Mouse (Mus musculus): Measurements from ENCODE around the gene Dio1.

Dio1 gene

GRCm38 (mm10) chr4:107300902-107301555 lies 5.9 kb downstream of the Dio1 start:
- in situ Hi-C loops (cut with MboI, MseI) = no loop called here

- in situ Hi-C loops (cut with MboI, MseI) = no loop called here
These were observed 6.6 kb downstream of the Dio1 start for GRCm38 (mm10) chr4:107300371-107300770.

- in situ Hi-C loops (cut with MboI, MseI) = no loop called here
These were observed 7.1 kb downstream of the Dio1 start for GRCm38 (mm10) chr4:107299779-107300340.

- in situ Hi-C loops (cut with MboI, MseI) = no loop called here
These were observed 8.8 kb downstream of the Dio1 start for GRCm38 (mm10) chr4:107298071-107298606.

GRCm38 (mm10) chr4:107292273-107292662 lies 14.7 kb downstream of the Dio1 start:
- in situ Hi-C loops (cut with MboI, MseI) = no loop called here

GRCm38 (mm10) chr4:107291611-107292272 lies 15.2 kb downstream of the Dio1 start:
- in situ Hi-C loops (cut with MboI, MseI) = no loop called here

- in situ Hi-C loops (cut with MboI, MseI) = no loop called here
These were observed 19.5 kb downstream of the Dio1 start for GRCm38 (mm10) chr4:107287517-107287916.

GRCm38 (mm10) chr4:107286386-107286785 lies 20.6 kb downstream of the Dio1 start:
- in situ Hi-C loops (cut with MboI, MseI) = no loop called here

GRCm38 (mm10) chr4:107285446-107286200 lies 21.3 kb downstream of the Dio1 start:
- in situ Hi-C loops (cut with MboI, MseI) = no loop called here

GRCm38 (mm10) chr4:107280843-107281475 lies 26.0 kb downstream of the Dio1 start:
- in situ Hi-C loops (cut with MboI, MseI) = no loop called here

GRCm38 (mm10) chr4:107278188-107278707 lies 28.7 kb downstream of the Dio1 start:
- in situ Hi-C loops (cut with MboI, MseI) = no loop called here

GRCm38 (mm10) chr4:107274511-107274910 lies 32.5 kb downstream of the Dio1 start:
- in situ Hi-C loops (cut with MboI, MseI) = loop anchor here (25.0 kb wide), 1 partner anchor 1713 kb away; no protein-coding TSS in a partner anchor

GRCm38 (mm10) chr4:107273683-107274082 lies 33.3 kb downstream of the Dio1 start:
- in situ Hi-C loops (cut with MboI, MseI) = loop anchor here (25.0 kb wide), 1 partner anchor 1714 kb away; no protein-coding TSS in a partner anchor

- in situ Hi-C loops (cut with MboI, MseI) = loop anchor here (25.0 kb wide), 1 partner anchor 1727 kb away; no protein-coding TSS in a partner anchor
These were observed 47.0 kb downstream of the Dio1 start for GRCm38 (mm10) chr4:107260001-107260400.

GRCm38 (mm10) chr4:107254414-107254813 lies 52.6 kb downstream of the Dio1 start:
- in situ Hi-C loops (cut with MboI, MseI) = loop anchor here (25.0 kb wide), 1 partner anchor 1733 kb away; no protein-coding TSS in a partner anchor

GRCm38 (mm10) chr4:107253125-107254091 lies 53.6 kb downstream of the Dio1 start, which contains the start of the genes Lrrc42 and Hspb11:
TSS of gene Lrrc42 (minus strand) at chr4:107253532.
TSS of gene Hspb11 (plus strand) at chr4:107253593.
- in situ Hi-C loops (cut with MboI, MseI) = loop anchor here (25.0 kb wide), 1 partner anchor 1734 kb away; no protein-coding TSS in a partner anchor

GRCm38 (mm10) chr4:107252522-107252921 lies 54.4 kb downstream of the Dio1 start:
- in situ Hi-C loops (cut with MboI, MseI) = loop anchor here (25.0 kb wide), 1 partner anchor 1735 kb away; no protein-coding TSS in a partner anchor

GRCm38 (mm10) chr4:107250494-107250893 lies 56.5 kb downstream of the Dio1 start:
- in situ Hi-C loops (cut with MboI, MseI) = loop anchor here (25.0 kb wide), 1 partner anchor 1737 kb away; no protein-coding TSS in a partner anchor

- in situ Hi-C loops (cut with MboI, MseI) = no loop called here
These were observed 57.5 kb downstream of the Dio1 start for GRCm38 (mm10) chr4:107249471-107249870.

Data from regulatory T cell (primary cell).